Mouse (Mus musculus) G1E-ER4 (cell line): ENCODE data around the gene Fxyd6. TPM values are rescaled to one million over a fixed set of nuclear protein-coding genes. Genes with fewer than 3 reads are reported as not detected.

Experiments used
- GATA1 ChIP-seq: IDR thresholded peaks from one replicate; pipeline ENCODE4 v1.8.0; 2012; ENCODE audit warnings: low read length, inconsistent platforms
- polyA plus RNA-seq: library from polyadenylated mRNA; stranded (reverse); fragments of >175 nt; gene quantifications from 2 replicates; pipeline ENCODE4 v1.2.3, GENCODE M21; 2012

Gene Fxyd6
- not detected in 2 replicates for polyA plus RNA-seq

GRCm38 (mm10) chr9:45370117-45370561 lies at the start of gene Fxyd6:
Gene Fxyd6 (plus strand): TSS chr9:45370185.
- TF ChIP-seq GATA1: no peak

- no peak for TF ChIP-seq GATA1
Observed at GRCm38 (mm10) chr9:45321465-45321864, 48.5 kb upstream of the Fxyd6 start.

GRCm38 (mm10) chr9:45321946-45322430 lies 48.0 kb upstream of the Fxyd6 start:
- no peak for TF ChIP-seq GATA1

- TF ChIP-seq GATA1: no peak
Observed at GRCm38 (mm10) chr9:45326390-45326789, 43.6 kb upstream of the Fxyd6 start.

GRCm38 (mm10) chr9:45328263-45328662 lies 41.7 kb upstream of the Fxyd6 start:
- no peak for TF ChIP-seq GATA1

- no peak for TF ChIP-seq GATA1
Observed at GRCm38 (mm10) chr9:45329577-45329976, 40.4 kb upstream of the Fxyd6 start.

- no peak for TF ChIP-seq GATA1
Observed at GRCm38 (mm10) chr9:45337406-45337805, 32.6 kb upstream of the Fxyd6 start.

GRCm38 (mm10) chr9:45343066-45343465 lies 26.9 kb upstream of the Fxyd6 start:
- TF ChIP-seq GATA1: no peak

- no peak for TF ChIP-seq GATA1
Observed at GRCm38 (mm10) chr9:45345516-45345915, 24.5 kb upstream of the Fxyd6 start.

- no peak for TF ChIP-seq GATA1
Observed at GRCm38 (mm10) chr9:45346276-45346675, 23.7 kb upstream of the Fxyd6 start.

GRCm38 (mm10) chr9:45348560-45348959 lies 21.4 kb upstream of the Fxyd6 start:
- TF ChIP-seq GATA1: no peak

GRCm38 (mm10) chr9:45349181-45349580 lies 20.8 kb upstream of the Fxyd6 start:
- no peak for TF ChIP-seq GATA1

GRCm38 (mm10) chr9:45349851-45350250 lies 20.1 kb upstream of the Fxyd6 start:
- no peak for TF ChIP-seq GATA1

- TF ChIP-seq GATA1: no peak
Observed at GRCm38 (mm10) chr9:45355192-45355591, 14.8 kb upstream of the Fxyd6 start.

- TF ChIP-seq GATA1: no peak
Observed at GRCm38 (mm10) chr9:45358356-45358755, 11.6 kb upstream of the Fxyd6 start.

- TF ChIP-seq GATA1: no peak
Observed at GRCm38 (mm10) chr9:45362051-45362461, 7.9 kb upstream of the Fxyd6 start.

- no peak for TF ChIP-seq GATA1
Observed at GRCm38 (mm10) chr9:45363639-45364214, 6.3 kb upstream of the Fxyd6 start.

- TF ChIP-seq GATA1: no peak
Observed at GRCm38 (mm10) chr9:45367716-45368115, 2.3 kb upstream of the Fxyd6 start.
